Comparison of ENCODE assay signal across 24 mouse cellular contexts in genomic region chr19:56037584-56037983, GRCm38 (mm10).
DNase-seq lines count a peak whose midpoint lies in the region; ATAC-seq and TF ChIP-seq lines count a peak whose summit lies in the region.
"Had no signal": no experiment of that assay in that cellular context is flagged by ENCODE, and none has a peak within 500 bp of the region (broad histone marks: within the 10 kb centered on the region; RNA-seq: fewer than 3 reads in every experiment).

No protein-coding gene starts in this region.

- no peaks in the 10 kb centered on the region for H3K36me3 ChIP-seq in forebrain, embryonic 11.5 days (ENCODE audit: control insufficient read depth, insufficient read depth, low read length)
- H3K36me3 ChIP-seq in forebrain, embryonic 15.5 days: no peaks in the 10 kb centered on the region
- H3K36me3 ChIP-seq in C2C12 (ENCODE audit: control insufficient read depth, insufficient read depth): no peaks in the 10 kb centered on the region
- H3K36me3 ChIP-seq: embryonic facial prominence, embryonic 10.5 days; embryonic facial prominence, embryonic 13.5 days; hindbrain, embryonic 12.5 days; hindbrain, embryonic 15.5 days; intestine, embryonic 15.5 days had no signal

- H3K27ac ChIP-seq in forebrain, embryonic 11.5 days (ENCODE audit: low read depth, low read length): no peak overlapping the region
- H3K27ac ChIP-seq in forebrain, embryonic 15.5 days (replicated peaks): no peak overlapping the region
- H3K27ac ChIP-seq: embryonic facial prominence, embryonic 10.5 days; embryonic facial prominence, embryonic 13.5 days; forebrain, embryonic 13.5 days; gastrocnemius, adult 2 months; hindbrain, embryonic 12.5 days; hindbrain, embryonic 15.5 days; intestine, embryonic 15.5 days had no signal

- 81% methylated on average over 3 of the region's 3 CpGs for WGBS in forebrain, embryonic 11.5 days
- 90% methylated on average over 3 of the region's 3 CpGs for WGBS in forebrain, embryonic 15.5 days

- H3K4me2 ChIP-seq in forebrain, embryonic 11.5 days (ENCODE audit: low read depth, low read length, severe bottlenecking): no peak overlapping the region
- no peak overlapping the region for H3K4me2 ChIP-seq in forebrain, embryonic 15.5 days (replicated peaks)
- H3K4me2 ChIP-seq: embryonic facial prominence, embryonic 13.5 days; forebrain, embryonic 13.5 days; heart, embryonic 11.5 days; hindbrain, embryonic 12.5 days; hindbrain, embryonic 15.5 days; intestine, embryonic 15.5 days had no signal

- TF ChIP-seq CTCF in C2C12 (IDR thresholded peaks at IDR 0.05; ENCODE audit: control insufficient read depth, insufficient read depth, insufficient read length): no peak
- TF ChIP-seq CTCF in Patski (IDR thresholded peaks at IDR 0.05): no peak

- no peaks in the 10 kb centered on the region for H3K9me3 ChIP-seq in forebrain, embryonic 11.5 days (ENCODE audit: control insufficient read depth, low read length)
- H3K9me3 ChIP-seq in forebrain, embryonic 15.5 days: no peaks in the 10 kb centered on the region
- H3K9me3 ChIP-seq: embryonic facial prominence, embryonic 10.5 days; embryonic facial prominence, embryonic 13.5 days; forebrain, embryonic 13.5 days; hindbrain, embryonic 12.5 days; hindbrain, embryonic 15.5 days; intestine, embryonic 15.5 days had no signal

- H3K4me1 ChIP-seq in forebrain, embryonic 11.5 days (replicated peaks; ENCODE audit: control insufficient read depth, insufficient read depth, low read length): no peaks in the 10 kb centered on the region
- peaks cover 7% of the 10 kb centered on the region; the same call in 1 of the 2 replicates for H3K4me1 ChIP-seq in forebrain, embryonic 15.5 days
- H3K4me1 ChIP-seq: intestine, embryonic 15.5 days had no signal

- no peak overlapping the region for H3K9ac ChIP-seq in forebrain, embryonic 11.5 days (ENCODE audit: low read length)
- H3K9ac ChIP-seq in forebrain, embryonic 15.5 days (replicated peaks): no peak overlapping the region
- H3K9ac ChIP-seq: embryonic facial prominence, embryonic 13.5 days; forebrain, embryonic 13.5 days; forebrain, postnatal 0 days; hindbrain, embryonic 12.5 days; hindbrain, embryonic 15.5 days; intestine, embryonic 15.5 days had no signal

- ATAC-seq in forebrain, embryonic 11.5 days (replicated peaks; ENCODE audit: low FRiP score): no peak
- no peak for ATAC-seq in forebrain, embryonic 15.5 days (replicated peaks)
- ATAC-seq in Patski: peak; percentile 58
- ATAC-seq: activated CD4-positive, CD25-positive, alpha-beta regulatory T cell, adult 4 months; forebrain, embryonic 13.5 days; forebrain, postnatal 0 days; intestine, embryonic 15.5 days had no signal

- no peaks in the 10 kb centered on the region for H3K27me3 ChIP-seq in forebrain, embryonic 11.5 days (ENCODE audit: control insufficient read depth, insufficient read depth, low read length)
- H3K27me3 ChIP-seq in forebrain, embryonic 15.5 days: no peaks in the 10 kb centered on the region
- H3K27me3 ChIP-seq in C2C12 (ENCODE audit: control insufficient read depth, insufficient read depth, insufficient read length) (no peaks in the 10 kb centered on the region), Patski (no peaks in the 10 kb centered on the region)
- H3K27me3 ChIP-seq: embryonic facial prominence, embryonic 13.5 days; hindbrain, embryonic 15.5 days; intestine, embryonic 15.5 days had no signal

- peak; percentile 11 for DNase-seq in forebrain, embryonic 11.5 days (ENCODE audit: low spot score)
- DNase-seq in Patski (ENCODE audit: low read depth, low spot score): peak; percentile 53
- no peak for DNase-seq in cerebellum, postnatal 14 days
- DNase-seq in embryo, embryonic 10 days (ENCODE audit: low spot score): no peak
- DNase-seq: adrenal gland, postnatal 14 days; cerebellum, adult 11-12 months; cerebellum, adult 8-10 months; cerebellum, postnatal 25 days; embryo, embryonic 11 days; forebrain, postnatal 0 days; gastrocnemius, adult 2 months; gastrocnemius, postnatal 14 days; kidney, adult 18-20 months had no signal

- in situ Hi-C loops in Patski (cut with MboI; ENCODE audit: low pct_unique_long_range_greater_than_20kb): no loop called here

- no peak overlapping the region for H3ac ChIP-seq in C2C12 (ENCODE audit: control insufficient read depth, insufficient read length, low read depth)

- H3K4me3 ChIP-seq in forebrain, embryonic 11.5 days (ENCODE audit: low read depth, low read length): no peak overlapping the region
- H3K4me3 ChIP-seq in forebrain, embryonic 15.5 days: no peak overlapping the region
- H3K4me3 ChIP-seq in C2C12 (ENCODE audit: insufficient read depth, poor library complexity, severe bottlenecking): no peak overlapping the region
- H3K4me3 ChIP-seq: embryonic facial prominence, embryonic 10.5 days; embryonic facial prominence, embryonic 13.5 days; erythroblast, embryonic 14.5 days; forebrain, embryonic 13.5 days; gastrocnemius, adult 2 months; hindbrain, embryonic 12.5 days; hindbrain, embryonic 15.5 days; intestine, embryonic 15.5 days had no signal

- CTCF ChIA-PET in Patski (lab: Charles Lee): interaction anchor here (1.2 kb wide), 1 partner anchor 87 kb away, joined by 4 read pairs; no protein-coding TSS in a partner anchor

- POLR2A ChIA-PET in Patski (lab: Charles Lee): interaction anchor here (0.6 to 1.4 kb wide), 2 partner anchors 29 to 297 kb away, joined by 3 read pairs; no protein-coding TSS in a partner anchor

- no peaks in the 10 kb centered on the region for H3K79me3 ChIP-seq in C2C12 (ENCODE audit: low read depth)

- no peaks in the 10 kb centered on the region for H3K79me2 ChIP-seq in C2C12 (ENCODE audit: control insufficient read depth, insufficient read depth)

TF ChIP-seq in C2C12, 6 proteins besides CTCF, POLR2A, EP300 and RAD21:
- no peak for TF ChIP-seq CEBPB (IDR thresholded peaks at IDR 0.05; ENCODE audit: low read depth)
- TF ChIP-seq MYOG (IDR thresholded peaks at IDR 0.05; ENCODE audit: control insufficient read depth, extremely low read depth, insufficient read length): no peak
- peak; percentile 38 for TF ChIP-seq FOSL1 (IDR thresholded peaks at IDR 0.05; ENCODE audit: insufficient read depth, low read length, poor library complexity, severe bottlenecking)
- no peak for TF ChIP-seq MYOD1 (IDR thresholded peaks at IDR 0.05; ENCODE audit: control insufficient read depth, insufficient read length, low read depth)
- no peak for TF ChIP-seq USF1 (IDR thresholded peaks at IDR 0.05; ENCODE audit: low read depth)
- peak; percentile 31 for TF ChIP-seq MAX (IDR thresholded peaks at IDR 0.05)

Comparison
In these comparisons a context has a peak if more than half of its experiments do, and no peak if none do; other contexts are left out.
1. DNase-seq: peak in forebrain, embryonic 11.5 days (single experiment) and Patski (single experiment); none in cerebellum, postnatal 14 days (0 of 2) and embryo, embryonic 10 days (single experiment).